Mouse (Mus musculus): ENCODE data around the gene Adgre5. TPM values are rescaled to one million over a fixed set of nuclear protein-coding genes. Genes with fewer than 3 reads are reported as not detected.

The Adgre5 gene
- polyA plus RNA-seq, 1 experiment from 2014 or later, result 35.9 TPM

DNA sequence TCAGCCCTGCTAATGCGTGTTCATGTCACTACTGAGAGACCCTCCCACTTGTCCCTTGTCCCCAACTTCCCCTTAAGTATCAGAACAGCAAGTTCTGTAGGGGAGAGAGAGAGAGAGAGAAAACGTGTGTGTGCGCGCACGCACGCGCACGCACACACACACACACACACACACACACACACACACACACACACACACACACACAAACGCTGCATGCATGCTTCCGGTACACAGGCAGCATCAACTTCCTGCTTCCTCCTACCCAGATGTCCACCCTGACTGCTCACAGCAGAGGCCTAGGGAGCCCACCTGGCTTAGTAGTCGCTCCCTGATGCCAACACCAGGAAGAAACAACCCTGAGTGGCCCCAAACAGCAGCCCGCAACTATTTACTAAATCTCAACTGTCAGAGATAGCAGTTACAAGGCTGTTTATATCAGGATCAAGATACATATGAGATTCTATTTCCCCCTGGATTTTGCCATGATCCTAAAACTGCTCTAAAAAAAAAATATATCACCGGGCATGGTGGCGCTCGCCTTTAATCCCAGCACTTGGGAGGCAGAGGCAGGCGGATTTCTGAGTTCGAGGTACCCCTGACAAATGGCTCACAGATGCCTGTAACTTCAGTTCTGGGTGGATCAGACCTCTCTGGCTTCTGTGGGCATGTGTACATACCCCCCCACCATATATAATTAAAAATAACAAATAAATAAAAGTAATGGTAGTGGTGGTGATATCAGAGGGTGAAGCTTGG lies 45.6 kb downstream of the Adgre5 start:
- no peak overlapping the region for H3K4me2 ChIP-seq (ENCODE audit: low read length)
- ATAC-seq (ENCODE audit: insufficient number of reproducible peaks, insufficient read depth, low FRiP score, low read depth), result no peak
- peaks cover 16 to 36% of the 10 kb centered on the region in 2 experiments for H3K4me1 ChIP-seq (ENCODE audit: control insufficient read depth in 2 of 2, insufficient read depth in 2 of 2, low read length in 2 of 2)

DNA sequence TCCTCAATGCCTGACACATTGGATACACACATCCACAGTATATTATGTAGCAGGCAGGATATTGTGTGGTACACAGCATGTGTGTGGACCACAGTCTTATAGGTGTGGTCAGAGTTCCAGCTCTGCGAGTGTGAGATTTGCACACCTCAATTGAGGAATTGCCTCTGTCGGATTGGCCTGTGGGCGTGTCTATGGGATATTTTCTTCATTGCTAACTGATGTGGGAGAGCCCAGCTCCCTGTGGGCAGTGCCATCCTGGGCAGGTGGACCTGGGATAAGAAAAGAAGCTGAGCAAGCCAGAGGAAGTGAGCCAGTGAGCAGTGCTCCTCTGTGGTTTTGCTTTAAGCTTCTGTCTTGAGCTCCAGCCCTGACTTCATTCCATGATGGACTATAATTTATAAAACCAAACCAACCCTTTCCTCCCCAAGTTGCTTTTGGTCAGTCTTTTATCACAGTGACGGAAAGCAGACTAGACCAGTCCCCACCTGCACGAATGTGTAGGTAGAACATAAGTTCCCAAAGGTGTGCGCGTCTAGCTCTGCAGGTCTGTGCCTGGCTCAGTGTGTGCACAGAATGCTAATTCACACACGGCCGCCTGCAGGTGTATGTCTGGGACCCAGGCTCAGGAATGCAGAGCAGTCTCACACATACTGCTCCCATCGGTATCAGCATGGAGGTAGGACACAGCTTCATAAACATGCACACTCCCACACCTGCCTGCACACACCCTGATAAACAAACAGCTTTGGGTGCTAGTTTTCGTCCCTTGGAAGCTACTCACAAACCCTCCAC lies 46.6 kb downstream of the Adgre5 start:
- Histone ChIP-seq H3K36me3 (ENCODE audit: control insufficient read depth, insufficient read depth, low read length) (peaks cover 39% of the 10 kb centered on the region), H3K9ac (ENCODE audit: low read length) (no peak overlapping the region)
- 78% methylated on average over 11 of the region's 11 CpGs for WGBS

More for the DNA sequence above, 45.6 kb downstream of the Adgre5 start:
- Histone ChIP-seq H3K36me3 (ENCODE audit: control insufficient read depth, insufficient read depth, low read length) (peaks cover 30% of the 10 kb centered on the region), H3K9ac (ENCODE audit: low read length) (no peak overlapping the region), H3K4me3 (ENCODE audit: control insufficient read depth in 1 of 2, insufficient read depth in 1 of 2, low read depth in 1 of 2, low read length in 2 of 2) (no peak overlapping the region), H3K27ac (replicated peaks in 1 of 2; ENCODE audit: control insufficient read depth in 1 of 2, insufficient read depth in 1 of 2, low read depth in 2 of 2, low read length in 2 of 2) (no peak overlapping the region), H3K27me3 (ENCODE audit: control insufficient read depth, insufficient read depth, low read length) (no peaks in the 10 kb centered on the region), H3K9me3 (ENCODE audit: control insufficient read depth, low read length) (no peaks in the 10 kb centered on the region)
- WGBS, result 82% methylated on average over 11 of the region's 17 CpGs

DNA sequence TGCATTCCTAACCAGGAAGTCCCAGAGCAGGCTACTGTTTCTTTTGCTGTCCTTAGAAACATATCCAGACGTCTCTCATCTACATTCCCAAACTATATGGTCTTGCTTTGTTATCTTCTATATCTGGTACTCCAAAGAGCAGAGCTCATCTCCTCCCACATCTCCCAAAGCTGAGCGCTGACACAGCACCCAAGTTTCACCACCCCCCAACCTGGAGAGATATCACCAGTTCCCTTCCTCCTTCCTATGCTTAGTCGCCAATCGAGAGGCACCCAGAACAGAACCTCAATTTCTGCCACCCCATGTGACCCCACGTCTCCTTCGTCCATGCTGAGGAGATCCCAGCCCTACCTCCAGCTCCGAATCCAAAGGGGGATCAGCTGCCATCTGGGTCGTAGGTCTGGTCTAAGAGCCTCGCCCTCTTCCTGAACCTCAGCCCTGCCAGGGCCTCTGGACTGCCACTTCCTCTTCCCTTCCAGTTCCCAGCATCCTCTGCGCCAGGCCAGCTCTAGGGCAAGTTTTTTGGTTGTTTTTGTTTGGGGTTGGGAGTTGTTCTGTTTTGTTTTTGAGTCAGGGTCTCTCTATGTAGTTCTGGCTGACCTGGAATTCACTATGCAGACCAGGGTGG lies 47.4 kb downstream of the Adgre5 start:
- Histone ChIP-seq H3K27ac (replicated peaks in 1 of 2; ENCODE audit: control insufficient read depth in 1 of 2, insufficient read depth in 1 of 2, low read depth in 2 of 2, low read length in 2 of 2) (no peak overlapping the region), H3K4me1 (ENCODE audit: control insufficient read depth in 2 of 2, insufficient read depth in 2 of 2, low read length in 2 of 2) (peaks cover 14 to 23% of the 10 kb centered on the region in 2 experiments), H3K9me3 (ENCODE audit: control insufficient read depth, low read length) (no peaks in the 10 kb centered on the region), H3K4me2 (ENCODE audit: low read length) (no peak overlapping the region), H3K36me3 (ENCODE audit: control insufficient read depth, insufficient read depth, low read length) (peaks cover 44% of the 10 kb centered on the region), H3K4me3 (ENCODE audit: control insufficient read depth in 1 of 2, insufficient read depth in 1 of 2, low read depth in 1 of 2, low read length in 2 of 2) (no peak overlapping the region), H3K9ac (ENCODE audit: low read length) (no peak overlapping the region), H3K27me3 (ENCODE audit: control insufficient read depth, insufficient read depth, low read length) (no peaks in the 10 kb centered on the region)
- no peak for ATAC-seq (ENCODE audit: insufficient number of reproducible peaks, insufficient read depth, low FRiP score, low read depth)
- 70% methylated on average over 10 of the region's 10 CpGs for WGBS

More for the DNA sequence above, 46.6 kb downstream of the Adgre5 start:
- H3K4me3 ChIP-seq (ENCODE audit: control insufficient read depth in 1 of 2, insufficient read depth in 1 of 2, low read depth in 1 of 2, low read length in 2 of 2), result no peak overlapping the region
- no peak overlapping the region for H3K27ac ChIP-seq (replicated peaks in 1 of 2; ENCODE audit: control insufficient read depth in 1 of 2, insufficient read depth in 1 of 2, low read depth in 2 of 2, low read length in 2 of 2)
- ATAC-seq (ENCODE audit: insufficient number of reproducible peaks, insufficient read depth, low FRiP score, low read depth), result no peak
- H3K9me3 ChIP-seq (ENCODE audit: control insufficient read depth, low read length), result no peaks in the 10 kb centered on the region
- peaks cover 14 to 26% of the 10 kb centered on the region in 2 experiments for H3K4me1 ChIP-seq (ENCODE audit: control insufficient read depth in 2 of 2, insufficient read depth in 2 of 2, low read length in 2 of 2)
- no peak overlapping the region for H3K4me2 ChIP-seq (ENCODE audit: low read length)
- H3K27me3 ChIP-seq (ENCODE audit: control insufficient read depth, insufficient read depth, low read length), result no peaks in the 10 kb centered on the region

DNA sequence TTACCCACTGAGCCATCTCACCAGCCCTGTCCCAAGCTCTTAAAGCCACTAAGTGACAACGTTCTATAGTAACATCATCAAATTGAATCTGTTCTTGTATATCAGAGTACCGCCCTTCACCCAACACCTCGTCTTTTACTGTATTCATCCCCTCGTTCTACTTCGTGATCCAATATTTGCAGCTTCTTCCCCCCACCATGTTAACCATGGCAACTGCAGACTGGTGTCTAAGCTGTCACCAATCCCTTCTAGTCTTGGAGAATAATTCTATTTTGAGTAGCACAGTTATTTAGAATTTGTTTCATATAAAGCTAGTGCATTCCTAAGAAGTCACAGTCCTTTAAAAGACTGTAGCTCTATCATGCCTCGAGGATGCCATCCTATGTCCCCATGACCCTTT lies 51.9 kb downstream of the Adgre5 start:
- H3K4me3 ChIP-seq (ENCODE audit: control insufficient read depth in 1 of 2, insufficient read depth in 1 of 2, low read depth in 1 of 2, low read length in 2 of 2), result no peak overlapping the region
- peaks cover 71% of the 10 kb centered on the region for H3K36me3 ChIP-seq (ENCODE audit: control insufficient read depth, insufficient read depth, low read length)

DNA sequence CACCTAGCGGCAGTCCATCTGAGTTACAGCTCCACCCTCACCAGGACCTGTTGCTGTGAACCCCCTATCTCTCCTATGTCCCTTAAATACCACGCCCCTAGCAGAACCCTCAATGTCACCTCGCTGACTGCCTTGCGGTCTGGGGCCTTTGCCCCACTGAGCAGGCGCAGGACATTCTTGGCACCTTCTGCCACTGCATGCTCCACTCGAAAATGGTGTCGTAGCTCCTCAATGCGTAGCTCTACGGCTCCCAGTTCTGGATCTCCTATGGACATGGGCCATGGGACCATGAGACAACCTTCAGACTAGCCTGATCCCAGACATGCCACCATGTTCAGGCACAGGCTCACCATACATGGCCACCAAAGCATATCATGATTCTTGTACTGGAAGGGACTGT lies 56.6 kb downstream of the Adgre5 start:
- Histone ChIP-seq H3K4me2 (ENCODE audit: low read length) (no peak overlapping the region), H3K4me3 (ENCODE audit: control insufficient read depth in 1 of 2, insufficient read depth in 1 of 2, low read depth in 1 of 2, low read length in 2 of 2) (no peak overlapping the region), H3K27me3 (ENCODE audit: control insufficient read depth, insufficient read depth, low read length) (no peaks in the 10 kb centered on the region), H3K27ac (replicated peaks in 1 of 2; ENCODE audit: control insufficient read depth in 1 of 2, insufficient read depth in 1 of 2, low read depth in 2 of 2, low read length in 2 of 2) (no peak overlapping the region), H3K9me3 (ENCODE audit: control insufficient read depth, low read length) (no peaks in the 10 kb centered on the region), H3K4me1 (ENCODE audit: control insufficient read depth in 2 of 2, insufficient read depth in 2 of 2, low read length in 2 of 2) (peaks cover 10 to 14% of the 10 kb centered on the region in 2 experiments; a peak in 3 of 4 replicates), H3K36me3 (ENCODE audit: control insufficient read depth, insufficient read depth, low read length) (peaks cover 76% of the 10 kb centered on the region), H3K9ac (ENCODE audit: low read length) (no peak overlapping the region)
- no peak for ATAC-seq (ENCODE audit: insufficient number of reproducible peaks, insufficient read depth, low FRiP score, low read depth)
- 82% methylated on average over 9 of the region's 9 CpGs for WGBS

More for the DNA sequence above, 51.9 kb downstream of the Adgre5 start:
- ATAC-seq (ENCODE audit: insufficient number of reproducible peaks, insufficient read depth, low FRiP score, low read depth), result no peak
- no peak overlapping the region for H3K9ac ChIP-seq (ENCODE audit: low read length)
- no peak overlapping the region for H3K4me2 ChIP-seq (ENCODE audit: low read length)
- H3K27me3 ChIP-seq (ENCODE audit: control insufficient read depth, insufficient read depth, low read length), result no peaks in the 10 kb centered on the region
- WGBS, result 90% methylated on average over 6 of the region's 6 CpGs
- H3K9me3 ChIP-seq (ENCODE audit: control insufficient read depth, low read length), result no peaks in the 10 kb centered on the region
- no peaks in the 10 kb centered on the region; a peak in 1 of 4 replicates for H3K4me1 ChIP-seq (ENCODE audit: control insufficient read depth in 2 of 2, insufficient read depth in 2 of 2, low read length in 2 of 2)
- no peak overlapping the region for H3K27ac ChIP-seq (replicated peaks in 1 of 2; ENCODE audit: control insufficient read depth in 1 of 2, insufficient read depth in 1 of 2, low read depth in 2 of 2, low read length in 2 of 2)

DNA sequence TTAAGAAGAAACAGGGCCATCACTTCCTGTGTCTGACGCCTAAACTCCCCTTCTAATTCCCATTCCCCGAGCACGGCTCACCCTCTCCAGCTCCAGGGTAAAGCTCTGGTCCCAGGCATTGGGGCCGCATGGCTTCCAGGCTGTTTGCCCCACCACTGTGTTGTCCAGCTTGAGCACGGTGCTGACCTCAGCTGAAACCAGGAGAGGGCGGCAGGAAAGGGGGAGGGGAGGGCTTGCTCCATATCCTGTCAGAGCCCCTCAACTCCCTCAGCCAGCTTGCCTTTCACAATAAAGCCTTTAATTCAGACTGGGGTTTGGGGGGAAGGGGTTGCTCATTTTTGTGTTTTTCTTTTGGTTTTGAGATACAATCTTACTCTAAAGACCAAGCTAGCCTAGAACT lies 60.0 kb downstream of the Adgre5 start:
- H3K27me3 ChIP-seq (ENCODE audit: control insufficient read depth, insufficient read depth, low read length), result no peaks in the 10 kb centered on the region
- H3K36me3 ChIP-seq (ENCODE audit: control insufficient read depth, insufficient read depth, low read length), result peaks cover 93% of the 10 kb centered on the region
- WGBS, result 16% methylated on average over 6 of the region's 6 CpGs
- ATAC-seq (ENCODE audit: insufficient number of reproducible peaks, insufficient read depth, low FRiP score, low read depth), result 0 out of 2 replicates have a peak, but pooled peaks have one; percentile 40
- no peak overlapping the region for H3K9ac ChIP-seq (ENCODE audit: low read length)
- H3K4me1 ChIP-seq (ENCODE audit: control insufficient read depth in 2 of 2, insufficient read depth in 2 of 2, low read length in 2 of 2), result peaks cover 10 to 14% of the 10 kb centered on the region in 2 experiments; a peak in 3 of 4 replicates
- peak overlapping the region; percentile 59 to 64 for H3K27ac ChIP-seq (replicated peaks in 1 of 2; ENCODE audit: control insufficient read depth in 1 of 2, insufficient read depth in 1 of 2, low read depth in 2 of 2, low read length in 2 of 2)
- H3K4me3 ChIP-seq (ENCODE audit: control insufficient read depth in 1 of 2, insufficient read depth in 1 of 2, low read depth in 1 of 2, low read length in 2 of 2), result no peak overlapping the region
- H3K4me2 ChIP-seq (ENCODE audit: low read length), result no peak overlapping the region
- no peaks in the 10 kb centered on the region for H3K9me3 ChIP-seq (ENCODE audit: control insufficient read depth, low read length)

DNA sequence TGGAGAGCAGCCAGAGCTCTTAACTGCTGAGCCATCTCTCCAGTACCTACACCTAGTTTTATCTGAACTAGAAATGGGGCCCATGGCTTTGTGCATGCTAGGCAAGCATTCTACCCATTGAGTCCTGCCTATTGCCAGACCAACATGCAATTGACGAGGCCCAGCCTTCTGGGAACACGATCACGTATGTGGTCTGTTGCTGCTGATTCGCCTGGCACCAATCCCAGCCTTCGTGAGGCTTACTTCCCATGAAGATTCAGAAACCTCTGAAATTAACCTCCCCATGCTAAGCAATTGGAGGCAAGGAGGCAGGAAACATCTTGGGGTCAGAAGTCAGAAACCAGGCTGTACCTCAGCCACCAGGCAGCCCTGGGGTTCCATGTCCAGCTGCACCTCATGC lies 60.5 kb downstream of the Adgre5 start:
- no peak for ATAC-seq (ENCODE audit: insufficient number of reproducible peaks, insufficient read depth, low FRiP score, low read depth)
- no peak overlapping the region for H3K4me3 ChIP-seq (ENCODE audit: control insufficient read depth in 1 of 2, insufficient read depth in 1 of 2, low read depth in 1 of 2, low read length in 2 of 2)
- no peak overlapping the region for H3K4me2 ChIP-seq (ENCODE audit: low read length)
- peak overlapping the region; percentile 59 to 64 for H3K27ac ChIP-seq (replicated peaks in 1 of 2; ENCODE audit: control insufficient read depth in 1 of 2, insufficient read depth in 1 of 2, low read depth in 2 of 2, low read length in 2 of 2)
- 67% methylated on average over 5 of the region's 5 CpGs for WGBS
- H3K4me1 ChIP-seq (ENCODE audit: control insufficient read depth in 2 of 2, insufficient read depth in 2 of 2, low read length in 2 of 2), result peaks cover 10 to 14% of the 10 kb centered on the region in 2 experiments; a peak in 3 of 4 replicates
- H3K9ac ChIP-seq (ENCODE audit: low read length), result no peak overlapping the region
- no peaks in the 10 kb centered on the region for H3K27me3 ChIP-seq (ENCODE audit: control insufficient read depth, insufficient read depth, low read length)
- H3K36me3 ChIP-seq (ENCODE audit: control insufficient read depth, insufficient read depth, low read length), result peaks cover 91% of the 10 kb centered on the region
- H3K9me3 ChIP-seq (ENCODE audit: control insufficient read depth, low read length), result no peaks in the 10 kb centered on the region
